Mouse (Mus musculus) MEL (cell line): ENCODE data around the gene Wipf1. TPM values are rescaled to one million over a fixed set of nuclear protein-coding genes. Genes with fewer than 3 reads are reported as not detected.
A peak's percentile ranks its signal among the peaks of the same experiment; 100 is the strongest.

Experiments
- DNase-seq: peaks from one replicate; pipeline ENCODE4 v3.0.0; 2011; ENCODE audit warnings: low read depth, low spot score
- H3K27ac ChIP-seq: 2 replicates; pipeline ENCODE4 v1.5.1; 2012; ENCODE audit warnings: low read depth, mild to moderate bottlenecking, control low read depth, low read length, moderate library complexity; ENCODE audit not compliant: control insufficient read depth
- H3K27me3 ChIP-seq, 2 experiments: fragments of 150-350 bp in 1 of 2; sonication (generic) in 1 of 2; 2 replicates each; pipeline ENCODE4 v1.6.1; 2012; ENCODE audit warnings: low read length in 2 of 2, mild to moderate bottlenecking in 2 of 2, improper control_type of control experiment in 1 of 2, moderate library complexity in 1 of 2; ENCODE audit not compliant: insufficient read depth in 2 of 2, control insufficient read depth in 1 of 2
- H3K36me3 ChIP-seq, 2 experiments: 2 replicates each; pipeline ENCODE4 v1.6.1; 2012 to 2014; ENCODE audit warnings: low read length in 2 of 2, improper control_type of control experiment in 1 of 2, inconsistent platforms in 1 of 2, mild to moderate bottlenecking in 1 of 2; ENCODE audit not compliant: insufficient read depth in 2 of 2, control insufficient read depth in 1 of 2
- H3K4me1 ChIP-seq, 2 experiments: fragments of 150-350 bp in 1 of 2; sonication (generic) in 1 of 2; 2 replicates each; pipeline ENCODE4 v1.6.1; 2012; ENCODE audit warnings: low read length in 2 of 2, improper control_type of control experiment in 1 of 2, mild to moderate bottlenecking in 1 of 2; ENCODE audit not compliant: insufficient read depth in 2 of 2, control insufficient read depth in 1 of 2
- H3K4me3 ChIP-seq, 2 experiments: fragments of 150-350 bp in 1 of 2; sonication (generic) in 1 of 2; 2 replicates each; pipeline ENCODE4 v1.5.1; 2012; ENCODE audit warnings: low read depth in 2 of 2, low read length in 2 of 2, mild to moderate bottlenecking in 2 of 2, moderate library complexity in 2 of 2, control low read depth in 1 of 2, improper control_type of control experiment in 1 of 2; ENCODE audit not compliant: control insufficient read depth in 1 of 2, insufficient read depth in 1 of 2
- H3K79me2 ChIP-seq: 2 replicates; pipeline ENCODE4 v1.6.1; 2012; ENCODE audit warnings: mild to moderate bottlenecking, low read length, moderate library complexity; ENCODE audit not compliant: control insufficient read depth, poor library complexity, insufficient read depth
- H3K9ac ChIP-seq: 2 replicates; pipeline ENCODE4 v1.6.1; 2012; ENCODE audit warnings: low read depth, mild to moderate bottlenecking, control low read depth, low read length, moderate library complexity; ENCODE audit not compliant: control insufficient read depth, poor library complexity, severe bottlenecking
- H3K9me3 ChIP-seq: fragments of 150-350 bp; sonication (generic); replicated peaks from 2 replicates; pipeline ENCODE4 v1.6.1; 2012; ENCODE audit warnings: mild to moderate bottlenecking, low read length, improper control_type of control experiment, moderate library complexity; ENCODE audit not compliant: insufficient read depth
- CHD1 ChIP-seq: IDR thresholded peaks from 2 replicates; pipeline ENCODE4 v1.6.1; 2012; ENCODE audit warnings: low read depth, mild to moderate bottlenecking, inconsistent platforms, low read length, improper control_type of control experiment
- CHD2 ChIP-seq: IDR thresholded peaks from 2 replicates; pipeline ENCODE4 v1.6.1; 2011; ENCODE audit warnings: low read length, improper control_type of control experiment
- CTCF ChIP-seq, 3 experiments: IDR thresholded peaks in 2 of 3; conservative IDR thresholded peaks in 1 of 3; 2 replicates each; pipeline ENCODE4 v1.5.1; 2011 to 2012; ENCODE audit warnings: low read length in 3 of 3, low read depth in 2 of 3, mild to moderate bottlenecking in 2 of 3, improper control_type of control experiment in 1 of 3, inconsistent platforms in 1 of 3, mixed read lengths in 1 of 3, moderate library complexity in 1 of 3; ENCODE audit not compliant: control insufficient read depth in 1 of 3, insufficient read depth in 1 of 3, poor library complexity in 1 of 3, severe bottlenecking in 1 of 3
- E2F4 ChIP-seq: IDR thresholded peaks from 2 replicates; pipeline ENCODE4 v1.6.1; 2011; ENCODE audit warnings: low read depth, low read length, improper control_type of control experiment, borderline replicate concordance
- ELF1 ChIP-seq: IDR thresholded peaks from 2 replicates; pipeline ENCODE4 v1.6.1; 2014; ENCODE audit warnings: low read depth, mild to moderate bottlenecking, inconsistent platforms, low read length, improper control_type of control experiment, moderate library complexity
- EP300 ChIP-seq, 2 experiments: IDR thresholded peaks; 2 replicates each; pipeline ENCODE4 v1.6.1; 2011; ENCODE audit warnings: improper control_type of control experiment in 2 of 2, low read length in 2 of 2, low read depth in 1 of 2, mild to moderate bottlenecking in 1 of 2
- ETS1 ChIP-seq: IDR thresholded peaks from 2 replicates; pipeline ENCODE4 v1.6.1; 2012; ENCODE audit warnings: low read depth, mild to moderate bottlenecking, inconsistent platforms, low read length, improper control_type of control experiment, moderate library complexity
- GABPA ChIP-seq: IDR thresholded peaks from 2 replicates; pipeline ENCODE4 v1.6.1; 2012; ENCODE audit warnings: low read depth, mild to moderate bottlenecking, inconsistent platforms, low read length, improper control_type of control experiment, moderate library complexity
- GATA1 ChIP-seq: IDR thresholded peaks from 2 replicates; pipeline ENCODE4 v1.6.1; 2011; ENCODE audit warnings: low read depth, low read length, improper control_type of control experiment
- HCFC1 ChIP-seq: IDR thresholded peaks from 2 replicates; pipeline ENCODE4 v1.6.1; 2012; ENCODE audit warnings: low read depth, mild to moderate bottlenecking, inconsistent platforms, low read length, improper control_type of control experiment, moderate library complexity
- JUND ChIP-seq: IDR thresholded peaks from 2 replicates; pipeline ENCODE4 v1.6.1; 2011; ENCODE audit warnings: low read depth, mild to moderate bottlenecking, improper control_type of control experiment, low read length
- MAFK ChIP-seq: IDR thresholded peaks from 2 replicates; pipeline ENCODE4 v1.6.1; 2011; ENCODE audit warnings: low read depth, mild to moderate bottlenecking, low read length, improper control_type of control experiment, borderline replicate concordance
- MAX ChIP-seq: IDR thresholded peaks from 2 replicates; pipeline ENCODE4 v1.6.1; 2011; ENCODE audit warnings: low read length, improper control_type of control experiment
- MEF2A ChIP-seq: IDR thresholded peaks from 2 replicates; pipeline ENCODE4 v1.6.1; 2014; ENCODE audit warnings: low read depth, mild to moderate bottlenecking, inconsistent platforms, low read length, improper control_type of control experiment; ENCODE audit not compliant: poor library complexity, insufficient replicate concordance, severe bottlenecking; ENCODE audit errors: extremely low read depth
- MXI1 ChIP-seq: IDR thresholded peaks from 2 replicates; pipeline ENCODE4 v1.6.1; 2011; ENCODE audit warnings: mild to moderate bottlenecking, low read depth, low read length, improper control_type of control experiment
- MYB ChIP-seq: IDR thresholded peaks from 2 replicates; pipeline ENCODE4 v1.6.1; 2011; ENCODE audit warnings: mild to moderate bottlenecking, low read depth, low read length, improper control_type of control experiment
- MYC ChIP-seq: IDR thresholded peaks from 2 replicates; pipeline ENCODE4 v1.6.1; 2011; ENCODE audit warnings: low read depth, mild to moderate bottlenecking, low read length, improper control_type of control experiment, moderate library complexity
- NELFE ChIP-seq: IDR thresholded peaks from 2 replicates; pipeline ENCODE4 v1.6.1; 2011; ENCODE audit warnings: low read depth, low read length, improper control_type of control experiment
- POLR2A ChIP-seq, 2 experiments: IDR thresholded peaks; 2 replicates each; pipeline ENCODE4 v1.6.1; 2011 to 2012; ENCODE audit warnings: low read length in 2 of 2, mild to moderate bottlenecking in 2 of 2, control low read depth in 1 of 2, improper control_type of control experiment in 1 of 2, low read depth in 1 of 2, moderate library complexity in 1 of 2; ENCODE audit not compliant: control insufficient read depth in 1 of 2, insufficient read depth in 1 of 2, poor library complexity in 1 of 2
- POLR2AphosphoS5 ChIP-seq: IDR thresholded peaks from 2 replicates; pipeline ENCODE4 v1.6.1; 2012; ENCODE audit warnings: low read depth, borderline replicate concordance, mild to moderate bottlenecking, inconsistent platforms, low read length, moderate library complexity, mixed read lengths
- RAD21 ChIP-seq: IDR thresholded peaks from 2 replicates; pipeline ENCODE4 v1.6.1; 2011; ENCODE audit warnings: mild to moderate bottlenecking, low read depth, low read length, improper control_type of control experiment
- SIN3A ChIP-seq: IDR thresholded peaks from 2 replicates; pipeline ENCODE4 v1.6.1; 2012; ENCODE audit warnings: low read length, improper control_type of control experiment, inconsistent platforms
- TAL1 ChIP-seq: IDR thresholded peaks from 2 replicates; pipeline ENCODE4 v1.6.1; 2012; ENCODE audit warnings: mild to moderate bottlenecking, inconsistent platforms, low read length, moderate library complexity, mixed read lengths
- TCF12 ChIP-seq: IDR thresholded peaks from 2 replicates; pipeline ENCODE4 v1.6.1; 2014; ENCODE audit warnings: low read depth, mild to moderate bottlenecking, inconsistent platforms, low read length, improper control_type of control experiment, moderate library complexity
- UBTF ChIP-seq: IDR thresholded peaks from 2 replicates; pipeline ENCODE4 v1.6.1; 2012; ENCODE audit warnings: low read depth, mild to moderate bottlenecking, inconsistent platforms, low read length, improper control_type of control experiment, moderate library complexity, borderline replicate concordance; ENCODE audit not compliant: insufficient read depth
- USF1 ChIP-seq: IDR thresholded peaks from 2 replicates; pipeline ENCODE4 v1.6.1; 2014; ENCODE audit warnings: low read depth, mild to moderate bottlenecking, inconsistent platforms, low read length, improper control_type of control experiment, moderate library complexity
- USF2 ChIP-seq, 2 experiments: IDR thresholded peaks; 2 replicates each; pipeline ENCODE4 v1.6.1; 2011 to 2012; ENCODE audit warnings: improper control_type of control experiment in 2 of 2, low read length in 2 of 2, borderline replicate concordance in 1 of 2, inconsistent platforms in 1 of 2, low read depth in 1 of 2, mild to moderate bottlenecking in 1 of 2; ENCODE audit not compliant: insufficient read depth in 1 of 2
- ZC3H11A ChIP-seq: IDR thresholded peaks from 2 replicates; pipeline ENCODE4 v1.6.1; 2012; ENCODE audit warnings: low read depth, mild to moderate bottlenecking, inconsistent platforms, low read length, improper control_type of control experiment
- ZNF384 ChIP-seq: IDR thresholded peaks from 2 replicates; pipeline ENCODE4 v1.6.1; 2012; ENCODE audit warnings: low read depth, mild to moderate bottlenecking, inconsistent platforms, low read length, improper control_type of control experiment
- polyA plus RNA-seq, 2 experiments: library from polyadenylated mRNA; stranded (reverse) in 1 of 2; unstranded in 1 of 2; fragments of >175 nt in 1 of 2; fragments of >200 nt in 1 of 2; gene quantifications; 2 replicates each; pipeline versions ENCODE4 v1.2.1 to v1.2.4; 2012; ENCODE audit warnings: low replicate concordance in 2 of 2, low read depth in 1 of 2; ENCODE audit not compliant: insufficient read length in 2 of 2, insufficient read depth in 1 of 2, missing spikeins in 1 of 2
- total RNA-seq: library from RNA; depleted of rRNA; stranded (reverse); fragments of 300-350 nt; gene quantifications from 2 replicates; pipeline ENCODE4 v1.2.3, GENCODE M21; 2012

Gene Wipf1
- total and polyA plus RNA-seq, 3 experiments = 5.2 to 83.9 (median 27.1) TPM

DNA sequence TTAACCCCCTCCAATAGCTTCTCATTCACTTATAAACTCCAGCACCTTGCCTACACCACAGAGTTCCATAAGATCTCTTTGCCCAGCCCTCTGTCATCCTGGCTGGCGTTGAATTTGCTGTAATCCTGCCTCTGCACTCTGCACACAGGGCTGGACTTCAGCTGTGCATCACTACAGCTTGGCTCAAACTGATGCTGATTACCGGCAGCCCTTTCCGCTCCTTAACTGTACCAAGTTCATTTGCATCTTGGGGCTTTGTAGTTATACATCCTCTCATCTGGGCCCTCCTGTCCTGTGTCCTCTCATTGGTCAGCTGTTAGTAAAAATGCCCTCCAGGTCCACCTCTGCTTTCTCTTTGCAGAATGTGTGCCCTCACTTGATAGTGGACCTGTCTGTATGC is 73.4 kb downstream of the Wipf1 start:
- no peaks in the 10 kb centered on the region for H3K9me3 ChIP-seq
- H3K4me1 ChIP-seq = peaks cover 20 to 29% of the 10 kb centered on the region in 2 experiments
- no peak for TF ChIP-seq MXI1
- no peak for TF ChIP-seq HCFC1
- TF ChIP-seq USF1 = no peak
- no peak for TF ChIP-seq TAL1
- no peak for TF ChIP-seq NELFE
- no peak for TF ChIP-seq MYC
- no peak for TF ChIP-seq SIN3A
- no peak for TF ChIP-seq RAD21
- no peak for TF ChIP-seq UBTF
- TF ChIP-seq MEF2A = no peak
- TF ChIP-seq ZC3H11A = no peak
- no peak for TF ChIP-seq CHD2
- TF ChIP-seq POLR2AphosphoS5 = no peak
- TF ChIP-seq GATA1 = no peak
- TF ChIP-seq CTCF (IDR thresholded peaks at IDR 0.05 in 2 of 3, conservative IDR thresholded peaks at IDR 0.05 in 1 of 3; ENCODE audit: control insufficient read depth in 1 of 3, insufficient read depth in 1 of 3, low read depth in 2 of 3, low read length in 3 of 3, poor library complexity in 1 of 3, severe bottlenecking in 1 of 3) = no peak
- no peak for DNase-seq
- no peaks in the 10 kb centered on the region for H3K27me3 ChIP-seq
- H3K27ac ChIP-seq = peak overlapping the region; percentile 71
- H3K4me3 ChIP-seq = no peak overlapping the region; a peak in 1 of 4 replicates
- no peak overlapping the region for H3K9ac ChIP-seq
- H3K36me3 ChIP-seq = peaks cover 0 to 28% of the 10 kb centered on the region in 2 experiments; a peak in 2 of 4 replicates
- H3K79me2 ChIP-seq = peaks cover 2% of the 10 kb centered on the region

DNA sequence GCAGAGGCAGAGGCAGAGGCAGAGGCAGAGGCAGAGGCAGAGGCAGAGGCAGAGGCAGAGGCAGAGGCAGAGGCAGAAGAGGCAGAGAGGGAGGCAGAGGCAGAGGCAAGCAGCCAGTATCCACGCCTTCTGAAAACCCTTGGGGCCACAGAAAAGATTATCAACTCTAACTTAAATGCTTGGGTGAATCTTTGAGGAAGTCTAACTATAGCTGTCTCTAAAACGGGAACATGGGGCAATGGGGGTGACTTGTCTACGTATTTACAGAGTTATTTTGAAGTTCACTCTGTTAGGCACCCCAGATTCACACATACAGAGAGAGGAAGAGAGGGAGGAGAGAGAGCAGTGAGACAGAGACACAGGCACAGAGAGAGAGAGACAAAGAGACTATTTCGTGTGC is 74.0 kb downstream of the Wipf1 start:
- DNase-seq = peak; percentile 88
- peak overlapping the region; percentile 24 to 28; a peak in 3 of 4 replicates for H3K4me3 ChIP-seq
- H3K4me1 ChIP-seq = peaks cover 20 to 29% of the 10 kb centered on the region in 2 experiments
- peaks cover 3% of the 10 kb centered on the region for H3K79me2 ChIP-seq
- no peaks in the 10 kb centered on the region for H3K27me3 ChIP-seq
- peaks cover 0 to 28% of the 10 kb centered on the region in 2 experiments; a peak in 2 of 4 replicates for H3K36me3 ChIP-seq
- H3K9me3 ChIP-seq = no peaks in the 10 kb centered on the region
- peak overlapping the region; percentile 71 for H3K27ac ChIP-seq
- peak overlapping the region; percentile 32 for H3K9ac ChIP-seq
- TF ChIP-seq GABPA (no peak), ELF1 (no peak), POLR2A (IDR thresholded peaks at IDR 0.05; ENCODE audit: control insufficient read depth in 1 of 2, insufficient read depth in 1 of 2, low read depth in 1 of 2, low read length in 2 of 2, poor library complexity in 1 of 2) (no peak), ZNF384 (no peak), CTCF (IDR thresholded peaks at IDR 0.05 in 2 of 3, conservative IDR thresholded peaks at IDR 0.05 in 1 of 3; ENCODE audit: control insufficient read depth in 1 of 3, insufficient read depth in 1 of 3, low read depth in 2 of 3, low read length in 3 of 3, poor library complexity in 1 of 3, severe bottlenecking in 1 of 3) (no peak), NELFE (no peak), JUND (no peak), ETS1 (peak; percentile 68; the same call in 1 of the 2 replicates), POLR2AphosphoS5 (no peak), ZC3H11A (no peak), MAFK (no peak), USF2 (IDR thresholded peaks at IDR 0.05; ENCODE audit: borderline replicate concordance in 1 of 2, insufficient read depth in 1 of 2, low read depth in 1 of 2, low read length in 2 of 2) (no peak), CHD1 (no peak), USF1 (no peak), HCFC1 (no peak), MYB (no peak), E2F4 (no peak), SIN3A (peak; percentile 37; the same call in 1 of the 2 replicates), RAD21 (no peak), MEF2A (peak; percentile 87; the same call in 1 of the 2 replicates), EP300 (IDR thresholded peaks at IDR 0.05; ENCODE audit: low read depth in 1 of 2, low read length in 2 of 2) (peak in 1 of 2 experiments; percentile 43; a peak in 1 of 4 replicates), MAX (no peak), MXI1 (peak; percentile 30; the same call in 1 of the 2 replicates), TCF12 (peak; percentile 45; the same call in 1 of the 2 replicates)
